Mouse (Mus musculus) MEL (cell line): ENCODE data around the gene Igdcc3. TPM values are rescaled to one million over a fixed set of nuclear protein-coding genes. Genes with fewer than 3 reads are reported as not detected.

Experiments
- DNase-seq: peaks from one replicate; pipeline ENCODE4 v3.0.0; 2011; ENCODE audit warnings: low read depth, low spot score
- H3K27ac ChIP-seq: 2 replicates; pipeline ENCODE4 v1.5.1; 2012; ENCODE audit warnings: low read depth, mild to moderate bottlenecking, control low read depth, low read length, moderate library complexity; ENCODE audit not compliant: control insufficient read depth
- H3K27me3 ChIP-seq, 2 experiments: fragments of 150-350 bp in 1 of 2; sonication (generic) in 1 of 2; 2 replicates each; pipeline ENCODE4 v1.6.1; 2012; ENCODE audit warnings: low read length in 2 of 2, mild to moderate bottlenecking in 2 of 2, improper control_type of control experiment in 1 of 2, moderate library complexity in 1 of 2; ENCODE audit not compliant: insufficient read depth in 2 of 2, control insufficient read depth in 1 of 2
- H3K36me3 ChIP-seq, 2 experiments: 2 replicates each; pipeline ENCODE4 v1.6.1; 2012 to 2014; ENCODE audit warnings: low read length in 2 of 2, improper control_type of control experiment in 1 of 2, inconsistent platforms in 1 of 2, mild to moderate bottlenecking in 1 of 2; ENCODE audit not compliant: insufficient read depth in 2 of 2, control insufficient read depth in 1 of 2
- H3K4me1 ChIP-seq, 2 experiments: fragments of 150-350 bp in 1 of 2; sonication (generic) in 1 of 2; 2 replicates each; pipeline ENCODE4 v1.6.1; 2012; ENCODE audit warnings: low read length in 2 of 2, improper control_type of control experiment in 1 of 2, mild to moderate bottlenecking in 1 of 2; ENCODE audit not compliant: insufficient read depth in 2 of 2, control insufficient read depth in 1 of 2
- H3K4me3 ChIP-seq, 2 experiments: fragments of 150-350 bp in 1 of 2; sonication (generic) in 1 of 2; 2 replicates each; pipeline ENCODE4 v1.5.1; 2012; ENCODE audit warnings: low read depth in 2 of 2, low read length in 2 of 2, mild to moderate bottlenecking in 2 of 2, moderate library complexity in 2 of 2, control low read depth in 1 of 2, improper control_type of control experiment in 1 of 2; ENCODE audit not compliant: control insufficient read depth in 1 of 2, insufficient read depth in 1 of 2
- H3K79me2 ChIP-seq: 2 replicates; pipeline ENCODE4 v1.6.1; 2012; ENCODE audit warnings: mild to moderate bottlenecking, low read length, moderate library complexity; ENCODE audit not compliant: control insufficient read depth, poor library complexity, insufficient read depth
- H3K9ac ChIP-seq: 2 replicates; pipeline ENCODE4 v1.6.1; 2012; ENCODE audit warnings: low read depth, mild to moderate bottlenecking, control low read depth, low read length, moderate library complexity; ENCODE audit not compliant: control insufficient read depth, poor library complexity, severe bottlenecking
- H3K9me3 ChIP-seq: fragments of 150-350 bp; sonication (generic); replicated peaks from 2 replicates; pipeline ENCODE4 v1.6.1; 2012; ENCODE audit warnings: mild to moderate bottlenecking, low read length, improper control_type of control experiment, moderate library complexity; ENCODE audit not compliant: insufficient read depth
- CHD2 ChIP-seq: IDR thresholded peaks from 2 replicates; pipeline ENCODE4 v1.6.1; 2011; ENCODE audit warnings: low read length, improper control_type of control experiment
- CTCF ChIP-seq, 3 experiments: IDR thresholded peaks in 2 of 3; conservative IDR thresholded peaks in 1 of 3; 2 replicates each; pipeline ENCODE4 v1.5.1; 2011 to 2012; ENCODE audit warnings: low read length in 3 of 3, low read depth in 2 of 3, mild to moderate bottlenecking in 2 of 3, improper control_type of control experiment in 1 of 3, inconsistent platforms in 1 of 3, mixed read lengths in 1 of 3, moderate library complexity in 1 of 3; ENCODE audit not compliant: control insufficient read depth in 1 of 3, insufficient read depth in 1 of 3, poor library complexity in 1 of 3, severe bottlenecking in 1 of 3
- E2F4 ChIP-seq: IDR thresholded peaks from 2 replicates; pipeline ENCODE4 v1.6.1; 2011; ENCODE audit warnings: low read depth, low read length, improper control_type of control experiment, borderline replicate concordance
- ELF1 ChIP-seq: IDR thresholded peaks from 2 replicates; pipeline ENCODE4 v1.6.1; 2014; ENCODE audit warnings: low read depth, mild to moderate bottlenecking, inconsistent platforms, low read length, improper control_type of control experiment, moderate library complexity
- GABPA ChIP-seq: IDR thresholded peaks from 2 replicates; pipeline ENCODE4 v1.6.1; 2012; ENCODE audit warnings: low read depth, mild to moderate bottlenecking, inconsistent platforms, low read length, improper control_type of control experiment, moderate library complexity
- JUND ChIP-seq: IDR thresholded peaks from 2 replicates; pipeline ENCODE4 v1.6.1; 2011; ENCODE audit warnings: low read depth, mild to moderate bottlenecking, improper control_type of control experiment, low read length
- KAT2A ChIP-seq: conservative IDR thresholded peaks from 2 replicates; pipeline ENCODE4 v1.6.1; 2012; ENCODE audit warnings: low read depth, low read length, improper control_type of control experiment, inconsistent platforms
- MEF2A ChIP-seq: IDR thresholded peaks from 2 replicates; pipeline ENCODE4 v1.6.1; 2014; ENCODE audit warnings: low read depth, mild to moderate bottlenecking, inconsistent platforms, low read length, improper control_type of control experiment; ENCODE audit not compliant: poor library complexity, insufficient replicate concordance, severe bottlenecking; ENCODE audit errors: extremely low read depth
- MYC ChIP-seq: IDR thresholded peaks from 2 replicates; pipeline ENCODE4 v1.6.1; 2011; ENCODE audit warnings: low read depth, mild to moderate bottlenecking, low read length, improper control_type of control experiment, moderate library complexity
- NELFE ChIP-seq: IDR thresholded peaks from 2 replicates; pipeline ENCODE4 v1.6.1; 2011; ENCODE audit warnings: low read depth, low read length, improper control_type of control experiment
- POLR2AphosphoS5 ChIP-seq: IDR thresholded peaks from 2 replicates; pipeline ENCODE4 v1.6.1; 2012; ENCODE audit warnings: low read depth, borderline replicate concordance, mild to moderate bottlenecking, inconsistent platforms, low read length, moderate library complexity, mixed read lengths
- RAD21 ChIP-seq: IDR thresholded peaks from 2 replicates; pipeline ENCODE4 v1.6.1; 2011; ENCODE audit warnings: mild to moderate bottlenecking, low read depth, low read length, improper control_type of control experiment
- SIN3A ChIP-seq: IDR thresholded peaks from 2 replicates; pipeline ENCODE4 v1.6.1; 2012; ENCODE audit warnings: low read length, improper control_type of control experiment, inconsistent platforms
- SMC3 ChIP-seq: IDR thresholded peaks from 2 replicates; pipeline ENCODE4 v1.6.1; 2011; ENCODE audit warnings: low read depth, low read length, improper control_type of control experiment
- TBP ChIP-seq: IDR thresholded peaks from 2 replicates; pipeline ENCODE4 v1.8.0; 2011; ENCODE audit warnings: low read depth, low read length, improper control_type of control experiment
- UBTF ChIP-seq: IDR thresholded peaks from 2 replicates; pipeline ENCODE4 v1.6.1; 2012; ENCODE audit warnings: low read depth, mild to moderate bottlenecking, inconsistent platforms, low read length, improper control_type of control experiment, moderate library complexity, borderline replicate concordance; ENCODE audit not compliant: insufficient read depth
- USF2 ChIP-seq, 2 experiments: IDR thresholded peaks; 2 replicates each; pipeline ENCODE4 v1.6.1; 2011 to 2012; ENCODE audit warnings: improper control_type of control experiment in 2 of 2, low read length in 2 of 2, borderline replicate concordance in 1 of 2, inconsistent platforms in 1 of 2, low read depth in 1 of 2, mild to moderate bottlenecking in 1 of 2; ENCODE audit not compliant: insufficient read depth in 1 of 2
- ZKSCAN1 ChIP-seq: IDR thresholded peaks from 2 replicates; pipeline ENCODE4 v1.6.1; 2012; ENCODE audit warnings: low read depth, mild to moderate bottlenecking, inconsistent platforms, low read length, improper control_type of control experiment, moderate library complexity
- ZMIZ1 ChIP-seq: IDR thresholded peaks from 2 replicates; pipeline ENCODE4 v1.6.1; 2012; ENCODE audit warnings: low read depth, mild to moderate bottlenecking, inconsistent platforms, low read length, improper control_type of control experiment, moderate library complexity
- polyA plus RNA-seq, 2 experiments: library from polyadenylated mRNA; stranded (reverse) in 1 of 2; unstranded in 1 of 2; fragments of >175 nt in 1 of 2; fragments of >200 nt in 1 of 2; gene quantifications; 2 replicates each; pipeline versions ENCODE4 v1.2.1 to v1.2.4; 2012; ENCODE audit warnings: low replicate concordance in 2 of 2, low read depth in 1 of 2; ENCODE audit not compliant: insufficient read length in 2 of 2, insufficient read depth in 1 of 2, missing spikeins in 1 of 2
- total RNA-seq: library from RNA; depleted of rRNA; stranded (reverse); fragments of 300-350 nt; gene quantifications from 2 replicates; pipeline ENCODE4 v1.2.3, GENCODE M21; 2012

The Igdcc3 gene
- total and polyA plus RNA-seq, 3 experiments, result not detected

GRCm38 (mm10) chr9:65141976-65142318, 958 bp downstream of the Igdcc3 start:
- Histone ChIP-seq H3K9me3 (no peaks in the 10 kb centered on the region), H3K36me3 (0 out of 4 replicates have a peak, but pooled peaks cover 0 to 2% of the 10 kb centered on the region in 2 experiments), H3K79me2 (no peaks in the 10 kb centered on the region), H3K4me1 (no peaks in the 10 kb centered on the region), H3K27ac (no peak overlapping the region), H3K4me3 (no peak overlapping the region), H3K27me3 (peaks cover 0 to 1% of the 10 kb centered on the region in 2 experiments; a peak in 1 of 4 replicates), H3K9ac (no peak overlapping the region)
- DNase-seq, result no peak
- no peak for TF ChIP-seq MEF2A
- no peak for TF ChIP-seq ZMIZ1
- no peak for TF ChIP-seq CHD2
- no peak for TF ChIP-seq MYC
- no peak for TF ChIP-seq E2F4
- TF ChIP-seq TBP, result no peak
- TF ChIP-seq GABPA, result no peak
- no peak for TF ChIP-seq SIN3A
- no peak for TF ChIP-seq USF2 (IDR thresholded peaks at IDR 0.05; ENCODE audit: borderline replicate concordance in 1 of 2, insufficient read depth in 1 of 2, low read depth in 1 of 2, low read length in 2 of 2)
- no peak for TF ChIP-seq NELFE
- no peak for TF ChIP-seq ELF1
- no peak for TF ChIP-seq RAD21
- no peak for TF ChIP-seq UBTF
- no peak for TF ChIP-seq ZKSCAN1
- no peak for TF ChIP-seq POLR2AphosphoS5
- no peak for TF ChIP-seq KAT2A
- TF ChIP-seq JUND, result no peak
- no peak for TF ChIP-seq CTCF (IDR thresholded peaks at IDR 0.05 in 2 of 3, conservative IDR thresholded peaks at IDR 0.05 in 1 of 3; ENCODE audit: control insufficient read depth in 1 of 3, insufficient read depth in 1 of 3, low read depth in 2 of 3, low read length in 3 of 3, poor library complexity in 1 of 3, severe bottlenecking in 1 of 3)
- TF ChIP-seq SMC3, result no peak

GRCm38 (mm10) chr9:65142399-65142798, 1.4 kb downstream of the Igdcc3 start:
- Histone ChIP-seq H3K9ac (no peak overlapping the region), H3K27me3 (peaks cover 0 to 1% of the 10 kb centered on the region in 2 experiments; a peak in 1 of 4 replicates), H3K4me3 (no peak overlapping the region), H3K4me1 (no peaks in the 10 kb centered on the region), H3K36me3 (no peaks in the 10 kb centered on the region), H3K79me2 (no peaks in the 10 kb centered on the region), H3K27ac (no peak overlapping the region), H3K9me3 (no peaks in the 10 kb centered on the region)
- DNase-seq, result no peak
- no peak for TF ChIP-seq SMC3
- no peak for TF ChIP-seq UBTF
